Mouse (Mus musculus) intestine, embryonic 14.5 days (tissue): ENCODE results near the gene Kcnc2. TPM values are rescaled to one million over a fixed set of nuclear protein-coding genes. Genes with fewer than 3 reads are reported as not detected.

Source experiments
- ATAC-seq: fragments of 200-750 bp; cut with Nextera tagmentation; replicated peaks from 2 replicates; pipeline ENCODE4 v1.8.0; 2017; ENCODE audit warnings: low read depth, moderate number of reproducible peaks, moderate TSS enrichment, moderate library complexity; ENCODE audit not compliant: low FRiP score, low TSS enrichment
- DNase-seq: peaks from one replicate; pipeline ENCODE4 v3.0.0-alpha.2; 2018; ENCODE audit warnings: low spot score
- H3K27ac ChIP-seq: fragments of 300-500 bp; sonication (generic); 2 replicates; pipeline ENCODE4 v1.5.1; 2014; ENCODE audit warnings: low read depth, mild to moderate bottlenecking, control low read depth
- H3K27me3 ChIP-seq: fragments of 300-500 bp; sonication (generic); replicated peaks from 2 replicates; pipeline ENCODE4 v1.6.1; 2014; ENCODE audit warnings: low read length, control low read depth; ENCODE audit not compliant: control insufficient read depth, insufficient read depth
- H3K36me3 ChIP-seq: fragments of 300-500 bp; sonication (generic); 2 replicates; pipeline ENCODE4 v1.6.1; 2014; ENCODE audit warnings: low read length, control low read depth; ENCODE audit not compliant: control insufficient read depth, insufficient read depth
- H3K4me1 ChIP-seq: fragments of 300-500 bp; sonication (generic); replicated peaks from 2 replicates; pipeline ENCODE4 v1.6.1; 2014; ENCODE audit warnings: low read length, control low read depth, mixed read lengths; ENCODE audit not compliant: control insufficient read depth, insufficient read depth
- H3K4me2 ChIP-seq: fragments of 300-500 bp; sonication (generic); 2 replicates; pipeline ENCODE4 v1.6.1; 2014; ENCODE audit warnings: low read length
- H3K4me3 ChIP-seq: fragments of 300-500 bp; sonication (generic); 2 replicates; pipeline ENCODE4 v1.5.1; 2014; ENCODE audit warnings: low read depth, low read length, control low read depth, mixed read lengths
- H3K9ac ChIP-seq: fragments of 300-500 bp; sonication (generic); 2 replicates; pipeline ENCODE4 v1.6.1; 2014; ENCODE audit warnings: mild to moderate bottlenecking, low read length
- H3K9me3 ChIP-seq: fragments of 300-500 bp; sonication (generic); 2 replicates; pipeline ENCODE4 v1.6.1; 2016; ENCODE audit warnings: low read length, control low read depth; ENCODE audit not compliant: control insufficient read depth
- WGBS: fragments of 180-500 bp; shearing (Covaris S2); extraction: QIAGEN DNeasy Blood & Tissue Kit; methylation state at CpG from one replicate; pipeline ENCODE4 v1.1.7; 2014; 5-methylcytosine and 5-hydroxymethylcytosine counted together
- polyA plus RNA-seq: library from polyadenylated mRNA; unstranded; fragments of >200 nt; fragmentation: Nextera tagmentation; extraction: Ambion mirVana; gene quantifications from 2 replicates; pipeline ENCODE4 v1.2.1, GENCODE M21; 2014

Gene Kcnc2
- polyA plus RNA-seq, 1 experiment from 2014 or later, result 0.89 TPM

GRCm38 (mm10) chr10:112360704-112361103 lies 89.8 kb downstream of the Kcnc2 start:
- H3K27ac ChIP-seq, result no peak overlapping the region
- DNase-seq, result no peak
- no peaks in the 10 kb centered on the region for H3K9me3 ChIP-seq
- H3K27me3 ChIP-seq, result no peaks in the 10 kb centered on the region
- no peak overlapping the region for H3K4me3 ChIP-seq
- no peaks in the 10 kb centered on the region for H3K4me1 ChIP-seq
- no peak overlapping the region for H3K4me2 ChIP-seq
- 77% methylated on average over 5 of the region's 5 CpGs for WGBS
- H3K36me3 ChIP-seq, result no peaks in the 10 kb centered on the region
- no peak overlapping the region for H3K9ac ChIP-seq
- ATAC-seq, result no peak

DNA sequence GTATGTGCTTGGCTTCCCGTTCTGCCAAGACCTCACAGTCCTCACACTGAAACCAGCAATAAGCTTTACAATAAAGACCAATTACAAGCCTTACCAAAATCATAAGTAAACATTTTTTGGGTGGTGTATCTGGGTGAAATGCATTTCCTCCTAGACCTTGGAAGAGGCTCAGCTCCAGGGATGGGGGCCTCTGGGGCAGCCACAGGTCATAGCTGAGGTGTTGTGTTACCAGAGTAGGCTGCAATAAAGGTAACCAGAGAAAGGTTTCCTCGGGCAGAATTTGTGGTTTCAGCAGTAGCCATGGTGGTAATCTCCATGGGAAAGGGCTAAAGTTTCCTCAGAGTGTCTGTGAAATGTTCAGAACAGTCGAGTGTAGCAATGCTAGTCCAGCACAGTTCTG lies 97.4 kb downstream of the Kcnc2 start:
- H3K27me3 ChIP-seq, result no peaks in the 10 kb centered on the region
- H3K9me3 ChIP-seq, result no peaks in the 10 kb centered on the region
- no peak overlapping the region for H3K4me2 ChIP-seq
- H3K9ac ChIP-seq, result no peak overlapping the region
- no peaks in the 10 kb centered on the region for H3K36me3 ChIP-seq
- no peak overlapping the region for H3K4me3 ChIP-seq
- WGBS, result 62% methylated on average over 3 of the region's 3 CpGs
- no peak overlapping the region for H3K27ac ChIP-seq
- ATAC-seq (no peak), DNase-seq (no peak)
- no peaks in the 10 kb centered on the region for H3K4me1 ChIP-seq

GRCm38 (mm10) chr10:112377163-112377562 lies 106.2 kb downstream of the Kcnc2 start:
- WGBS, result 81% methylated on average over 5 of the region's 5 CpGs
- DNase-seq (no peak), ATAC-seq (no peak)

DNA sequence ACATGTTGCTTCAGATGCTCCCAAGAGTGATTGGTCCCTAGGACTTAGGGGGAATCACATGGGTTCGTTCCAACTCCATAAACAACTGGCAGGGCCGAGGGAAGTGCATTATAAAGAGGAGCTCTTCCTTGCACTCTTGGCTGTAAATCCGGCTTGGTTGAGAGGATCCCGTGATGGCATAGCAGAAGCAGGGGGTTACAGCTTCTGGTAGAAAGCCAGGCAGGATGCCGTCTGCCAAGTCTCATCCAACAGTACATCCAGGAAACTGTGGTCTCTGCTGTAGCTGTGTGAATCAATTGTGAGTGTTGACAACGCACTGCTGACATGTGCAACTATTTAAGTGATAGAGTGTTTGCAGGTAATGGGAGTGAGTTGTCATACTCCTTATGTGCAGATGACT lies 107.5 kb downstream of the Kcnc2 start:
- ATAC-seq, result no peak
- H3K4me2 ChIP-seq, result no peak overlapping the region
- H3K9me3 ChIP-seq, result no peaks in the 10 kb centered on the region
- no peak overlapping the region for H3K4me3 ChIP-seq
- H3K36me3 ChIP-seq, result no peaks in the 10 kb centered on the region
- no peaks in the 10 kb centered on the region for H3K4me1 ChIP-seq
- DNase-seq, result no peak
- 67% methylated on average over 6 of the region's 6 CpGs for WGBS
- H3K9ac ChIP-seq, result no peak overlapping the region
- no peaks in the 10 kb centered on the region for H3K27me3 ChIP-seq
- no peak overlapping the region for H3K27ac ChIP-seq

More at GRCm38 (mm10) chr10:112377163-112377562, 106.2 kb downstream of the Kcnc2 start:
- Histone ChIP-seq H3K9me3 (no peaks in the 10 kb centered on the region), H3K27me3 (no peaks in the 10 kb centered on the region), H3K36me3 (no peaks in the 10 kb centered on the region), H3K4me1 (no peaks in the 10 kb centered on the region), H3K4me3 (no peak overlapping the region), H3K27ac (no peak overlapping the region), H3K4me2 (no peak overlapping the region), H3K9ac (no peak overlapping the region)

DNA sequence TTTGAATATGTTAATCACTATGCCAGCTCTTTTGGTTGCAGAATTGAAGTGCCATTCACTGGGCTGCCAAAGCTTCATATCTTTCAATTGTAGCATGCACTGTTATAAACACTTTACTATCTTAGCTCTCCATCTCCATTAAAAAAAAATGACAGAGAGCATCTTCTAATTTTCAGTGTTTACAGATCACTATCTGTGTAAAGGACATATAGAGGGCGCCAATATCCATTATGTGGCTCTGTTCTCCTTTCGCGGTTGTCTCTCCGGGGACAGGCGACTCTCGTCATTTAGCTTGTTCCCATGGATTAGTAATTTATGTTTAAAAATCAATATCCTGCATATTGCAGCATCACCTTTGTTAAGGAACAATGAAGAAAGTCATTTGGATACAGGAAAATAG lies 109.7 kb downstream of the Kcnc2 start:
- Histone ChIP-seq H3K36me3 (no peaks in the 10 kb centered on the region), H3K9ac (no peak overlapping the region), H3K9me3 (no peaks in the 10 kb centered on the region), H3K4me2 (no peak overlapping the region), H3K4me1 (no peaks in the 10 kb centered on the region), H3K27ac (no peak overlapping the region), H3K4me3 (no peak overlapping the region), H3K27me3 (no peaks in the 10 kb centered on the region)
- WGBS, result 88% methylated on average over 6 of the region's 6 CpGs
- DNase-seq (no peak), ATAC-seq (no peak)

DNA sequence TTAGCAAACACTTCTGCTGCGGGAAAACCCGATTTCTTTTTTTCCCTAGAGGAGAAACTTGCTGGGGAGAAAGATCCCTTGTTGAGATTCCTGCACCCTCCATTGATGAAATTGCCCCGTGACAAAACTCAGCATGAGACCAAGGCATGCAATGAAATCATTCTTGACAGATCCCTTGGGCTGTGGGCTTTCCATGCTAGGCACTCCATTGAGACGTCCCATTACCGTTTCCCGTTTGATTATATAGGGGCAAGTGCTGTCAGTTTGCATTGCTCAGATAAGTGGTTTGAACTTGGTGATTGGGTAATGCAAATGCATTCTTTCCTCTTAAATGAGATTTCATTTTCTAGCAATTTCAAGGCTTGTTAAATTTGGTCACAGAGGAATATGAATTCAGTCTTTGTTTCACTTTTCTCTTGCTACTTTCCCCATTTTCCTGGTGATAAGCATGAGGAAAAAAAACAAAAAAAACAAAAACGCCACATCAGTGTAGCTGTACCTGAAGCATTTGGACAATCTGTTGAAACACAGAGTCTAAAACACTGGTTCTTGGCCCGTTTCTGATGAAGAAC lies 123.6 kb downstream of the Kcnc2 start:
- H3K4me3 ChIP-seq, result no peak overlapping the region
- no peak for DNase-seq
- no peak overlapping the region for H3K27ac ChIP-seq
- WGBS, result 69% methylated on average over 8 of the region's 8 CpGs
- H3K27me3 ChIP-seq, result no peaks in the 10 kb centered on the region
- H3K9ac ChIP-seq, result no peak overlapping the region
- ATAC-seq, result no peak
- no peak overlapping the region for H3K4me2 ChIP-seq
- H3K9me3 ChIP-seq, result no peaks in the 10 kb centered on the region
- no peaks in the 10 kb centered on the region for H3K4me1 ChIP-seq
- H3K36me3 ChIP-seq, result no peaks in the 10 kb centered on the region

DNA sequence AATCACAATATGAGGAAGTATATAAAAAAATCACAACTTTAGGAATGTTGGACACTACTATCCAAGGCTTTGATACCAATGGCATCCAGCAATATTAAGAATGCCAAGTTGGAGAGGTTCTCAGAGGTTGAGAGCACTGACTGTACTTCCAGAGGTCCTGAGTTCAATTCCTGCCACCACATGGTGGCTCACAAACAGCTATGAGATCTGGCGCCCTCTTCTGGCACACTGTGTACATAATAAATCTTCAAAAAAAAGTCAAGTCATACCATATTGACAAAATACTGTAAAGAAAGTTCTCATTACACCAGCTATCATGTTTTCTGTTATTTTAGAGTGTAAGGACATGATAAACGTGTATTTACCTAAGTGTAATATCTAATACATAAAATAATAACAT lies 126.3 kb downstream of the Kcnc2 start:
- ATAC-seq (no peak), DNase-seq (no peak)
- 40% methylated on average over 2 of the region's 2 CpGs for WGBS
- H3K4me3 ChIP-seq, result no peak overlapping the region
- H3K27ac ChIP-seq, result no peak overlapping the region
- H3K9me3 ChIP-seq, result no peaks in the 10 kb centered on the region
- H3K27me3 ChIP-seq, result no peaks in the 10 kb centered on the region
- H3K36me3 ChIP-seq, result no peaks in the 10 kb centered on the region
- H3K9ac ChIP-seq, result no peak overlapping the region
- H3K4me1 ChIP-seq, result no peaks in the 10 kb centered on the region
- H3K4me2 ChIP-seq, result no peak overlapping the region

DNA sequence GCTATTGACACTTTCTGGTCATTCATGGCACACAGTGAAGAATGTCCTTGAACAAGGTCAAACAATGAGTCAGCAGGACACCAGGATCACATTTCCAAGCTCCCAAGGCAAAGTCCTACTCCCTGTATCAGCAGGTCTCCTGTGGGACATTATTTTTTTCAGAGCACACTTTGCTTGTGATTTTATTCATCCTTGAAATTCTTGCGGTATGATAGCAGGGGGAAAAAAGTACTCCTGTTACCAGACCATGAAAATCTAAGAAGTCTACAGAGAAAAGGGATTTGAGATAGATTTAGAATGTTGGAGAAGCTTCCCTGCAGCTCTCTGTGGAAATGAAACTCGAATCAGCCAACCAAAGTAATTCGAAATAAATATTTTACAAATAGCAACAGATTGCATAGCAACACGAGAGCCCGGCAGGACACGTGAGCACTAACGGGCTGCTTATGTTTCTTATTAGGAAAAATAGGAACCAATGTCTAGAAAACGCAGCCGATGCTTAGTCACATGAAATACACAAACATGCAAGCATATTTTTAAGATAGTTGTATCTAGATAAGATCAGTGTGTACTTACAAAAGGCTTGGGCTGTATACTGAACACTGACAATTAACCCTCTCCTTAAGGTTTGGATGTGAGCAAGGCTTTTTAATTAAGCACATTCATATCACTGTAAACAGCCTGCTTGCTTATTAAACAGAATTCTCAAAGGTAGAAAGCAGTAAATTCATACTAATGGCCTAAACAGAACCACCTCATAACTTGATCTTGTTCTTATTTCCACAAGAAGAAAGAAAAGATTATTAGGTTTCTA lies 129.9 kb downstream of the Kcnc2 start:
- H3K27ac ChIP-seq, result no peak overlapping the region
- DNase-seq, result no peak
- no peak overlapping the region for H3K4me3 ChIP-seq
- no peaks in the 10 kb centered on the region for H3K27me3 ChIP-seq
- H3K4me1 ChIP-seq, result no peaks in the 10 kb centered on the region
- H3K9me3 ChIP-seq, result no peaks in the 10 kb centered on the region
- 84% methylated on average over 9 of the region's 9 CpGs for WGBS
- no peaks in the 10 kb centered on the region for H3K36me3 ChIP-seq
- H3K4me2 ChIP-seq, result no peak overlapping the region
- H3K9ac ChIP-seq, result no peak overlapping the region
- ATAC-seq, result no peak

DNA sequence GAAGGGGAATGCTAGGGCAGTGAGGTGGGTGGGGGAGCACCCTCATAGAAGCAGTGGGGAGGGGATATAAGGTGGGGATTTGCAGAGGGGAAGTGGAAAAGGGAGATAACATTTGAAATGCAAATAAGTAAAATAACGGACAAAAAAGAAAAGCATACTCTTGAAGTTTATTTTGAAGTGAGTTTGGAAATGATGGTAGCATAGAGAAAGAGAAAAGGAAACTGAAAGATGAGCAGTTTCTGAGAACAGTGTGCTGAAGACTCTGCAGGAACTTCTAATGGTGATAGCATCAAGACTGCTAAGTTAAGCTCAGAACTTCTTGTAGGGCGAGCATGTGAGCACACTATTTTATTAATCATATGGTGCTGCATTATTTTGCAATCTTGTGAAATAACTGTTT lies 138.6 kb downstream of the Kcnc2 start:
- H3K9me3 ChIP-seq, result no peaks in the 10 kb centered on the region
- no peaks in the 10 kb centered on the region for H3K27me3 ChIP-seq
- no peak overlapping the region for H3K27ac ChIP-seq
- ATAC-seq (no peak), DNase-seq (no peak)
- no peak overlapping the region for H3K4me2 ChIP-seq
- WGBS, result 77% methylated on average over 2 of the region's 2 CpGs
- H3K36me3 ChIP-seq, result no peaks in the 10 kb centered on the region
- H3K4me3 ChIP-seq, result no peak overlapping the region
- no peak overlapping the region for H3K9ac ChIP-seq
- no peaks in the 10 kb centered on the region for H3K4me1 ChIP-seq
